20 mouse cellular contexts compared by ENCODE assay signal in genomic region chr17:49291636-49292035, GRCm38 (mm10).
DNase-seq lines count a peak whose midpoint lies in the region; ATAC-seq and TF ChIP-seq lines count a peak whose summit lies in the region.
"Had no signal": no experiment of that assay in that cellular context is flagged by ENCODE, and none has a peak within 500 bp of the region (broad histone marks: within the 10 kb centered on the region; RNA-seq: fewer than 3 reads in every experiment).

No protein-coding gene starts in this region.

- no peak overlapping the region for H3K4me3 ChIP-seq in hindbrain, postnatal 0 days (ENCODE audit: low read length)
- H3K4me3 ChIP-seq in hindbrain, embryonic 14.5 days (replicated peaks; ENCODE audit: low read length) = no peak overlapping the region
- H3K4me3 ChIP-seq: embryonic facial prominence, embryonic 12.5 days; heart, adult 2 months; heart, embryonic 13.5 days; hindbrain, embryonic 15.5 days had no signal

- H3K9ac ChIP-seq in hindbrain, postnatal 0 days (replicated peaks; ENCODE audit: low read length) = no peak overlapping the region
- H3K9ac ChIP-seq in hindbrain, embryonic 14.5 days = no peak overlapping the region
- H3K9ac ChIP-seq: embryonic facial prominence, embryonic 12.5 days; heart, embryonic 13.5 days; hindbrain, embryonic 15.5 days had no signal

- H3K4me1 ChIP-seq in hindbrain, postnatal 0 days (ENCODE audit: insufficient read depth, low read length) = no peaks in the 10 kb centered on the region
- H3K4me1 ChIP-seq in hindbrain, embryonic 14.5 days (replicated peaks; ENCODE audit: control insufficient read depth, insufficient read depth, low read length) = no peaks in the 10 kb centered on the region
- H3K4me1 ChIP-seq: embryonic facial prominence, embryonic 12.5 days; heart, embryonic 13.5 days; hindbrain, embryonic 15.5 days had no signal

- no peaks in the 10 kb centered on the region for H3K36me3 ChIP-seq in hindbrain, postnatal 0 days (ENCODE audit: insufficient read depth, low read length)
- no peaks in the 10 kb centered on the region for H3K36me3 ChIP-seq in hindbrain, embryonic 14.5 days (replicated peaks; ENCODE audit: control insufficient read depth, insufficient read depth)
- H3K36me3 ChIP-seq: embryonic facial prominence, embryonic 12.5 days; G1E; heart, embryonic 13.5 days; hindbrain, embryonic 15.5 days had no signal

- H3K27me3 ChIP-seq in hindbrain, postnatal 0 days (ENCODE audit: insufficient read depth, low read length) = no peaks in the 10 kb centered on the region
- no peaks in the 10 kb centered on the region for H3K27me3 ChIP-seq in hindbrain, embryonic 14.5 days (ENCODE audit: control insufficient read depth, insufficient read depth, low read length)
- H3K27me3 ChIP-seq: embryonic facial prominence, embryonic 12.5 days; heart, embryonic 13.5 days; hindbrain, embryonic 15.5 days had no signal

- no peak for TF ChIP-seq CTCF in hindbrain, postnatal 0 days (IDR thresholded peaks at IDR 0.05; ENCODE audit: low read depth)

- no peak for DNase-seq in cerebellum, adult 18-20 months
- peak; percentile 52 to 75 for DNase-seq in cerebellum, postnatal 14 days
- no peak for DNase-seq in cerebellum, postnatal 36 days
- DNase-seq in hindbrain, postnatal 0 days (ENCODE audit: low spot score) = peak; percentile 72
- no peak for DNase-seq in hindbrain, embryonic 14.5 days (ENCODE audit: low spot score)
- peak; percentile 13 for DNase-seq in retina, postnatal 1 day
- DNase-seq: adrenal gland, adult 8-10 months; adrenal gland, postnatal 36 days; B cell, adult 2 months; gastrocnemius, postnatal 10 days; heart, adult 2 months; heart, postnatal 36 days; kidney, adult 11 months had no signal

- peaks cover 3% of the 10 kb centered on the region; the same call in 1 of the 2 replicates for H3K9me3 ChIP-seq in hindbrain, postnatal 0 days (ENCODE audit: low read length)
- H3K9me3 ChIP-seq in hindbrain, embryonic 14.5 days (ENCODE audit: control insufficient read depth, low read length) = peaks cover 10% of the 10 kb centered on the region; the same call in 1 of the 2 replicates
- H3K9me3 ChIP-seq: embryonic facial prominence, embryonic 12.5 days; heart, embryonic 13.5 days; hindbrain, embryonic 15.5 days had no signal

- no peak overlapping the region for H3K4me2 ChIP-seq in hindbrain, postnatal 0 days (ENCODE audit: low read depth, low read length)
- no peak overlapping the region for H3K4me2 ChIP-seq in hindbrain, embryonic 14.5 days (replicated peaks)
- H3K4me2 ChIP-seq: embryonic facial prominence, embryonic 12.5 days; heart, embryonic 13.5 days; hindbrain, embryonic 15.5 days had no signal

- 35% methylated on average over 3 of the region's 3 CpGs for WGBS in hindbrain, postnatal 0 days
- 43% methylated on average over 3 of the region's 3 CpGs for WGBS in hindbrain, embryonic 14.5 days

- H3K27ac ChIP-seq in hindbrain, postnatal 0 days = no peak overlapping the region
- H3K27ac ChIP-seq in hindbrain, embryonic 14.5 days = no peak overlapping the region
- H3K27ac ChIP-seq: embryonic facial prominence, embryonic 12.5 days; heart, adult 2 months; heart, embryonic 13.5 days; hindbrain, embryonic 15.5 days had no signal

- peak; percentile 31; the same call in 1 of the 2 replicates for ATAC-seq in cerebellum, adult (ENCODE audit: insufficient number of reproducible peaks, low FRiP score, low TSS enrichment)
- no peak for ATAC-seq in hindbrain, postnatal 0 days
- no peak for ATAC-seq in hindbrain, embryonic 14.5 days (ENCODE audit: low FRiP score)
- ATAC-seq: CD4-positive, CD25-positive, alpha-beta regulatory T cell, adult 4 months; forebrain, embryonic 16.5 days had no signal

Comparison
In these comparisons a context has a peak if more than half of its experiments do, and no peak if none do; other contexts are left out.
1. DNase-seq: peak in cerebellum, postnatal 14 days (2 of 2), hindbrain, postnatal 0 days (single experiment) and retina, postnatal 1 day (single experiment); none in cerebellum, adult 18-20 months (0 of 2), cerebellum, postnatal 36 days (0 of 2) and hindbrain, embryonic 14.5 days (single experiment).